Mouse (Mus musculus): Measurements from ENCODE around the gene Padi2.

The Padi2 gene

GRCm38 (mm10) chr4:140960781-140961466 is 54.8 kb downstream of the Padi2 start, which contains the start of gene Sdhb:
Gene Sdhb (plus strand): TSS chr4:140961203.
- peak; percentile 95 for DNase-seq (ENCODE audit: low spot score)

GRCm38 (mm10) chr4:140961467-140962206 is 55.5 kb downstream of the Padi2 start:
- no peak for DNase-seq (ENCODE audit: low spot score)

GRCm38 (mm10) chr4:140962207-140962909 is 56.2 kb downstream of the Padi2 start:
- no peak for DNase-seq (ENCODE audit: low spot score)

- DNase-seq (ENCODE audit: low spot score) = no peak
Observed at GRCm38 (mm10) chr4:140962950-140963349, 56.8 kb downstream of the Padi2 start.

GRCm38 (mm10) chr4:140963941-140964597 is 57.9 kb downstream of the Padi2 start:
- DNase-seq (ENCODE audit: low spot score) = no peak

- peak; percentile 70 for DNase-seq (ENCODE audit: low spot score)
Observed at GRCm38 (mm10) chr4:140964620-140965019, 58.5 kb downstream of the Padi2 start.

GRCm38 (mm10) chr4:140967386-140968159 is 61.4 kb downstream of the Padi2 start:
- DNase-seq (ENCODE audit: low spot score) = no peak

GRCm38 (mm10) chr4:140971691-140972090 is 65.5 kb downstream of the Padi2 start:
- DNase-seq (ENCODE audit: low spot score) = no peak

- DNase-seq (ENCODE audit: low spot score) = no peak
Observed at GRCm38 (mm10) chr4:140974408-140974807, 68.3 kb downstream of the Padi2 start.

- no peak for DNase-seq (ENCODE audit: low spot score)
Observed at GRCm38 (mm10) chr4:140975356-140975755, 69.2 kb downstream of the Padi2 start.

- DNase-seq (ENCODE audit: low spot score) = no peak
Observed at GRCm38 (mm10) chr4:140977278-140977677, 71.1 kb downstream of the Padi2 start.

- no peak for DNase-seq (ENCODE audit: low spot score)
Observed at GRCm38 (mm10) chr4:140977886-140978692, 71.9 kb downstream of the Padi2 start.

GRCm38 (mm10) chr4:140981605-140982004 is 75.5 kb downstream of the Padi2 start:
- no peak for DNase-seq (ENCODE audit: low spot score)

GRCm38 (mm10) chr4:140982808-140983207 is 76.7 kb downstream of the Padi2 start:
- DNase-seq (ENCODE audit: low spot score) = no peak

- peak; percentile 63 for DNase-seq (ENCODE audit: low spot score)
Observed at GRCm38 (mm10) chr4:140983442-140983841, 77.3 kb downstream of the Padi2 start.

GRCm38 (mm10) chr4:140984544-140984943 is 78.4 kb downstream of the Padi2 start:
- DNase-seq (ENCODE audit: low spot score) = no peak

- no peak for DNase-seq (ENCODE audit: low spot score)
Observed at GRCm38 (mm10) chr4:140986024-140986710, 80.0 kb downstream of the Padi2 start.

GRCm38 (mm10) chr4:140986711-140987395 is 80.7 kb downstream of the Padi2 start, which contains the start of gene Atp13a2:
Gene Atp13a2 (plus strand): TSS chr4:140986873.
- peak; percentile 81 for DNase-seq (ENCODE audit: low spot score)

GRCm38 (mm10) chr4:140987476-140987875 is 81.3 kb downstream of the Padi2 start:
- peak; percentile 25 for DNase-seq (ENCODE audit: low spot score)
